Mouse (Mus musculus) midbrain, embryonic 15.5 days (tissue): ENCODE data around the gene Dpp6. TPM values are rescaled to one million over a fixed set of nuclear protein-coding genes. Genes with fewer than 3 reads are reported as not detected.

Source experiments
- ATAC-seq: fragments of 200-750 bp; cut with Nextera tagmentation; replicated peaks from 2 replicates; pipeline ENCODE4 v1.8.0; 2017; ENCODE audit warnings: moderate TSS enrichment
- H3K27ac ChIP-seq: fragments of 300-500 bp; sonication (generic); 2 replicates; pipeline ENCODE4 v1.5.1; 2015; ENCODE audit warnings: mild to moderate bottlenecking, inconsistent platforms
- H3K27me3 ChIP-seq: fragments of 300-500 bp; sonication (generic); replicated peaks from 2 replicates; pipeline ENCODE4 v1.6.1; 2015; ENCODE audit warnings: inconsistent platforms
- H3K36me3 ChIP-seq: fragments of 300-500 bp; sonication (generic); replicated peaks from 2 replicates; pipeline ENCODE4 v1.6.1; 2015; ENCODE audit warnings: inconsistent platforms
- H3K4me1 ChIP-seq: fragments of 300-500 bp; sonication (generic); 2 replicates; pipeline ENCODE4 v1.6.1; 2015; ENCODE audit warnings: inconsistent platforms
- H3K4me2 ChIP-seq: fragments of 300-500 bp; sonication (generic); 2 replicates; pipeline ENCODE4 v1.6.1; 2015; ENCODE audit warnings: inconsistent platforms, mild to moderate bottlenecking, moderate library complexity
- H3K4me3 ChIP-seq: fragments of 300-500 bp; sonication (generic); 2 replicates; pipeline ENCODE4 v1.5.1; 2015; ENCODE audit warnings: mild to moderate bottlenecking, inconsistent platforms
- H3K9ac ChIP-seq: fragments of 300-500 bp; sonication (generic); 2 replicates; pipeline ENCODE4 v1.6.1; 2015; ENCODE audit warnings: mild to moderate bottlenecking, inconsistent platforms
- H3K9me3 ChIP-seq: fragments of 300-500 bp; sonication (generic); 2 replicates; pipeline ENCODE4 v1.6.1; 2016; ENCODE audit warnings: inconsistent platforms
- WGBS: fragments of 180-500 bp; shearing (Covaris S2); methylation state at CpG from one replicate; pipeline ENCODE4 v1.1.7; 2015; ENCODE audit warnings: mixed read lengths; 5-methylcytosine and 5-hydroxymethylcytosine counted together
- polyA plus RNA-seq: library from polyadenylated mRNA; unstranded; fragments of >200 nt; fragmentation: Nextera tagmentation; extraction: Ambion mirVana; gene quantifications from 2 replicates; pipeline ENCODE4 v1.2.1, GENCODE M21; 2015

Gene Dpp6
- polyA plus RNA-seq, 1 experiment from 2014 or later = 88.3 TPM

DNA sequence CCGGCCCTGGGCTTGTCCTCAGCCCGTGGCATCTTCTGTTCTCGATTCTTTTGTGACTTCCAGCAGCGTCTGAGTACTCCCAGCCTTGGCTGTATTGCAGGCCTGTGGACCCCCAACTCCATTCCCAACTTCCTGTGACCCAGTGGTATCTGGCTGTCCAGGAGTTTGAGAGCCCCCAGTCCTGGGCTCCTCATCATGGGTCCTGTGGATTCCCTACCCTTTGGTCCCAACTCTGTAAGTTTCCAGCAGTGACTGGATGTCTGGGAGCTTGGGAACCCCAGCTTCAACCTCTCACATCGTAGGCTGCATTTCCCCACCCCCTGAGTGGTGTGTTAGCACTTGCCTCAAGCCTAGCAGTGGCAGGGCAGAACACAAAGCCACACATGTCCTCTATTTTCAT is 220.8 kb downstream of the Dpp6 start:
- Histone ChIP-seq H3K4me3 (no peak overlapping the region), H3K9me3 (no peaks in the 10 kb centered on the region), H3K27ac (no peak overlapping the region), H3K9ac (no peak overlapping the region), H3K27me3 (no peaks in the 10 kb centered on the region), H3K4me1 (no peaks in the 10 kb centered on the region), H3K4me2 (no peak overlapping the region), H3K36me3 (no peaks in the 10 kb centered on the region)
- no peak for ATAC-seq
- WGBS = 63% methylated on average over 5 of the region's 5 CpGs

DNA sequence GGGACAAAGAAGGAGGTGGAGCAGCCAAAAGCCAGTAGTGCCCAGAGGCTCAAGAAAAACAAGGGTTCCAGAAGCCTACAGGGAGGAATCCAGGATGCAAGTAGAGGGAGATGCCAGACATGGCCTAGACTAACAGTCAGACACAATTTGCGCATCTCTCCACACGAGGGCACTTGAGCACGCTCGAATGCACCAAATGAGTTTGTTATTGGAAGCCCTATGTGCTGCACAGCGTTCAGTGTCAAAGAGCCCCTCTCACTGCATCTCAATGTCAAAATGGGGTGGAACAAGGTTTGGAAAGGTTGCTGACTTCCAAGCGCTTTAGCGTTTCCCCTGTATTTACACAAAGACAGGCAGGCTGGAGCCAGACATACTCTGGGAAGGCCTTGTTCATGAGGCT is 231.2 kb downstream of the Dpp6 start:
- Histone ChIP-seq H3K9ac (no peak overlapping the region), H3K4me2 (no peak overlapping the region), H3K27ac (peak overlapping the region; percentile 77; the same call in 1 of the 2 replicates), H3K4me1 (peaks cover 20% of the 10 kb centered on the region), H3K27me3 (no peaks in the 10 kb centered on the region), H3K9me3 (no peaks in the 10 kb centered on the region), H3K36me3 (no peaks in the 10 kb centered on the region), H3K4me3 (no peak overlapping the region)
- peak; percentile 76 for ATAC-seq
- WGBS = 18% methylated on average over 7 of the region's 7 CpGs

DNA sequence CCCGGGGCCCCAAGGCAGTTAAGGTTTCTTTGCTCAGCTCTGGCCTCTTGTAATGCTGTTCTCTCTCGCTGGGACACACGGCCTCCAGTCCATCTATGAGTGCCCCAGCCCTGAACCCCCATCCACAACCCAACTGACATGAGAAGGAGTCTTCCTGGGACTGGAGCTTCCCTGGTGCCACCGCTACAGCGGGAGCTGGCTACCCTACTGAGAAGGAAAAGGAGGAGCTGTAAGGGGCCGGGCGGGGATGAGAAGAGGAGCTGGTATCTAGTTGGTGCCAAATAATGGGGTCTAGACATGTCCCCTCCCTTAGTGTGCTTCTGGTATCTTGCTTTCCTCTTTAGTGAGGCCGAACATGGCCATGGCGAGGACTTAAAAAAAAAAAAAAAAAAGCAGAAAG is 231.9 kb downstream of the Dpp6 start:
- Histone ChIP-seq H3K4me1 (peaks cover 20% of the 10 kb centered on the region), H3K4me3 (peak overlapping the region; percentile 61), H3K36me3 (no peaks in the 10 kb centered on the region), H3K27ac (peak overlapping the region; percentile 77), H3K27me3 (no peaks in the 10 kb centered on the region), H3K9me3 (no peaks in the 10 kb centered on the region), H3K9ac (peak overlapping the region; percentile 75), H3K4me2 (peak overlapping the region; percentile 86)
- WGBS = 10% methylated on average over 8 of the region's 9 CpGs
- peak; percentile 50 for ATAC-seq

DNA sequence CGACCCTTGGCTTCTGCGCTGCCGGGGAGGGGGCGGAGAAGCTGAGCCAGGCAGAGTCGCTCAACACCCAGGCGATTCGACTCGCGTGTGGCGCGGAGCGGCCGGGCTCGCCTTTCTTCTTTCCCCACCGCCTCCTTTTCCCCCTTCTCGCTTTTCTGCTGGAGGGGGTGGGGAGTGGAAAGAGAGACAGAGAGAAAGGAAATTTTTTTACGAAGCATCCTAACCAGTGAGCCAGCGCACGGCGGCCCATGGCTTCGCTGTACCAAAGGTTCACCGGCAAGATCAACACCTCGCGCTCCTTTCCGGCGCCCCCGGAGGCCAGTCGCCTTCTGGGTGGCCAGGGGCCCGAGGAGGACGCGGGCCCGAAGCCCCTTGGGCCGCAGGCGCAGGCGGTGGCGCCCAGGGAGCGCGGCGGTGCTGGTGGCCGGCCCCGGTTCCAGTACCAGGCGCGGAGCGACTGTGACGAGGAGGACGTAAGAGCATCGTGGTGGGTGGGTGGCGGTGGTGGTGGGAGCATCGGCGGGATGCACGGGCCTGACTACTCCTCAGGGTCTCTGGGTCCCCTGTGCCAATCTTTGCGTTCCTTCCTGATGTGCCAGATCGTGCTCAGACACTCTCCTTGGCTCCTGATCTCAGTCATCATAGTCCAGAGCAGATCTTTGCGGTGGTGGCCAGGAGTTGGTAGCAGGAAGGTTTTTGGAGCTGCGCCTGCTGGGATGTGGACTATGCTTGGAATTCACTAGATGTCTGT is 232.5 kb downstream of the Dpp6 start:
- peaks cover 20% of the 10 kb centered on the region for H3K4me1 ChIP-seq
- WGBS = under 1% methylated on average over 54 of the region's 55 CpGs
- peak overlapping the region; percentile 86 for H3K4me2 ChIP-seq
- peak overlapping the region; percentile 61 for H3K4me3 ChIP-seq
- no peaks in the 10 kb centered on the region for H3K36me3 ChIP-seq
- H3K27me3 ChIP-seq = no peaks in the 10 kb centered on the region
- peak overlapping the region; percentile 77 for H3K27ac ChIP-seq
- H3K9me3 ChIP-seq = no peaks in the 10 kb centered on the region
- peak overlapping the region; percentile 75 for H3K9ac ChIP-seq
- peak; percentile 77 for ATAC-seq

DNA sequence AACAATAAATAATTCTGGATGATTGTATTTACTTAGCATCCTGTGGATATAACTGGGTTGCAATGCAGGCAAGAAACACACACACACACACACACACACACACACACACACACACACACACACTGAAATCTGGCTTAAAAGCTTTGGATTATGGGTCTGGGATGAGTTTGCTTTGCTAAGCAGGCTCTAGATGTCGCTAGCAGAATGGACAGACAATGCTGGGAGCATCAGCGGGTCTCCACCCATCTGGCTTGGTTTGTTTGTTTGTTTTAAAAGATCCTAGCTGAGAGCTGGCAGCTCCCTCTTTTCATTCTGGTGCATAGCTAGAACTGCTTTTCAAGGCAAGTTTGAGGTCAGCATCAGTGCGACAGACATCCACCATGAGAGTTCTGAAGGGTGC is 234.2 kb downstream of the Dpp6 start:
- 37% methylated on average over 3 of the region's 3 CpGs for WGBS
- Histone ChIP-seq H3K4me1 (peaks cover 20% of the 10 kb centered on the region), H3K27me3 (no peaks in the 10 kb centered on the region), H3K4me3 (peak overlapping the region; percentile 19; the same call in 1 of the 2 replicates), H3K9me3 (no peaks in the 10 kb centered on the region), H3K9ac (no peak overlapping the region), H3K36me3 (no peaks in the 10 kb centered on the region), H3K27ac (peak overlapping the region; percentile 56; the same call in 1 of the 2 replicates), H3K4me2 (peak overlapping the region; percentile 86)
- ATAC-seq = no peak

DNA sequence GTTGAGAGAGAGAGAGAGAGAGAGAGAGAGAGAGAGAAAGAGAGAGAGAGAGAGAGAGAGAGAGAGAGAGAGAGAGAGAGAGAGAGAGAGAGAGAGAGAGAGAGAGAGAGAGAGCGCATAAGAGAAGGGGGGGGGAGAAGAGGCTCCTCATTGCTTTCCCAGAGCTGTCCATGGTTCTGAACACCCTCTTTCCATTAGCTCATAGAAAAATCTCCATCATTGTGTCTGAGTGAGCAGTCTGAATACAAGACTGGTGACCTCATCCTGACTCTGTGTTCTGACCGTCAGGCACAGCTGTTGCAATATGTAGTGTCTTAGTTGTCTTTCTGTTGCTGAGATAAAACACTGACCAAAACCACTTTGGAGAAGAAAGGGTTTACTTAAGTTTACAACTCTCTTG is 235.4 kb downstream of the Dpp6 start:
- no peaks in the 10 kb centered on the region for H3K36me3 ChIP-seq
- H3K4me1 ChIP-seq = peaks cover 20% of the 10 kb centered on the region
- WGBS = 20% methylated on average over 2 of the region's 2 CpGs
- no peak overlapping the region for H3K27ac ChIP-seq
- no peak overlapping the region for H3K4me2 ChIP-seq
- H3K4me3 ChIP-seq = no peak overlapping the region
- no peak overlapping the region for H3K9ac ChIP-seq
- ATAC-seq = no peak
- H3K27me3 ChIP-seq = no peaks in the 10 kb centered on the region
- no peaks in the 10 kb centered on the region for H3K9me3 ChIP-seq

DNA sequence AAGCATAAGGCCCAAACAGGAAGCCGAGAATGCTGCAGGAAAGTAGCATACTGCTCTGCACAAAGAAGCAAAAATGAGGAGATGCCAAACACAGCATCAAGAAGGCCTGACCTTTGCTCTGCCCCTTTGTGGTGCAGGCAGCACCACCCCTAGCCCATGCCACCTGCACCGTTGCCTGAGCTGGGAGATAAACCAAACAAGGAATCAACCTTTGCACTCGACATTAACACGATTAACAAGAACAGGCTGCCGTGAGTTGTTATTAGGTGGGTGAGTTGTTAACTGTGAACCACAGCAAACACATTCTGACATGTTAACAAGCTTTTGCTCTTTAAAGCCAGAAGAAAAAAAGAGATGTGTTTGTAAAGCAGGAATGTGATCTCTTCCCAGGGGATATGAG is 239.4 kb downstream of the Dpp6 start:
- no peak for ATAC-seq
- Histone ChIP-seq H3K9me3 (no peaks in the 10 kb centered on the region), H3K9ac (no peak overlapping the region), H3K36me3 (no peaks in the 10 kb centered on the region), H3K27ac (no peak overlapping the region; the same call in 1 of the 2 replicates), H3K4me1 (peaks cover 10% of the 10 kb centered on the region), H3K4me2 (no peak overlapping the region), H3K4me3 (no peak overlapping the region), H3K27me3 (no peaks in the 10 kb centered on the region)
- 64% methylated on average over 5 of the region's 5 CpGs for WGBS

DNA sequence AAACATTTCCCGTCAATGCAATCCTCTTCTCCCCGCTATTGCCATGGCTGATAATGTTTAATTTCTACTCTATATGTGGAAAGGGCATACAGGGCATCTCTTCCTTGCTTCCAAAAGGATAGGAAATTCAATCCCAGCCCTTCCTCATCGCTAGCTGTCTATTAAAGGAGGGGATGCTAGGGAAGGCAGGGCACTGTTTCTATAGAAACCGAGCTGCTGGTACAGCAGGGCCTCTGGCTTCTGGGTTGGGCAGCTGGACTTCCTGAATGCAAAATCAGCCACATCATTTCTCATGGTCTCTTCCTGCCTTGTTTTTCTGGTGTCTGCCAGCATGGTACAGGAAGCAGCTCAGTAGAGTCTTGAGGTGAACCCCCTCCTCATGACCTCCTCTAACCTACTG is 243.1 kb downstream of the Dpp6 start:
- Histone ChIP-seq H3K4me1 (peaks cover 10% of the 10 kb centered on the region), H3K9ac (no peak overlapping the region), H3K27ac (peak overlapping the region; percentile 35; the same call in 1 of the 2 replicates), H3K4me3 (no peak overlapping the region), H3K4me2 (no peak overlapping the region), H3K9me3 (no peaks in the 10 kb centered on the region), H3K36me3 (no peaks in the 10 kb centered on the region), H3K27me3 (no peaks in the 10 kb centered on the region)
- 53% methylated on average over 4 of the region's 4 CpGs for WGBS
- ATAC-seq = peak; percentile 72

DNA sequence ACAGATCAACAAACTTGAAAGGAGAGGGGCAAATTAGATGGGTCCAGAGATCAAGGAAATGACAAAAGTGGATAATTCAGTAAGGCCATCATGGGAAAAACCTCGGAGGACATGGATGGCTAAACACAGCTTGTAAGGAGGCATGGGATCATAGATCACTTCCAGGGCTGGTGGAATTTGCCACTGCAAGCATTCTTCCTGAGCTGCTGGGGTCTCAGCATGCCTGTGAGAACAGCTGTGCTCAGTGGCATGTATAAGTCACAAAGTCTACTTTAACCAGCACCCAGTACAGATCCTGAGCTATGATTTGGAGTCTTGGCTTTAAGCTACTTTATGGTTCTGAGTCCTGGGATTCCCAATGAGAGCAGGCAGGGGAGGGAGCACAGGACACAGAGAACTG is 246.9 kb downstream of the Dpp6 start:
- no peaks in the 10 kb centered on the region for H3K9me3 ChIP-seq
- 57% methylated on average over 1 of the region's 1 CpGs for WGBS
- peaks cover 10% of the 10 kb centered on the region for H3K4me1 ChIP-seq
- H3K36me3 ChIP-seq = no peaks in the 10 kb centered on the region
- ATAC-seq = no peak
- H3K4me2 ChIP-seq = no peak overlapping the region
- H3K9ac ChIP-seq = no peak overlapping the region
- no peak overlapping the region for H3K4me3 ChIP-seq
- H3K27ac ChIP-seq = no peak overlapping the region
- no peaks in the 10 kb centered on the region for H3K27me3 ChIP-seq

DNA sequence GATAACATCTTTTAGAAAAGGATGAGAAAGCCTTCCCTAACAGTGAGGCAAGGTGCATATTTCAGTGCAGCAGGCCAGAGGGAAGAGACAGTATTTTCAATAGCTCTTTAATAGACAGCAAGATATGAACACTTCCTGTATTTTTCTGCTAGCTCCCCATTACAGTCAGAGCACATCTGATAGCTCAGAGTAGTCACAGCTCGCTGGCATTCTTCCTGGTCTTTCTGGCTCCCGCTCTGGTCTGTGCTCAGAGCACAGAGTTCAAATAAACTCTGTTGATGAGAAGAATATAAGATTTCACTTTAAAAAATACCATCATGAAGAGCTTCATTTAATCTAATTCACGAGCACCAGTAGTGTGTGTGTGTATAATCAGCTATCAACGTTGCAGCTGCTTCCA is 249.8 kb downstream of the Dpp6 start:
- ATAC-seq = no peak

DNA sequence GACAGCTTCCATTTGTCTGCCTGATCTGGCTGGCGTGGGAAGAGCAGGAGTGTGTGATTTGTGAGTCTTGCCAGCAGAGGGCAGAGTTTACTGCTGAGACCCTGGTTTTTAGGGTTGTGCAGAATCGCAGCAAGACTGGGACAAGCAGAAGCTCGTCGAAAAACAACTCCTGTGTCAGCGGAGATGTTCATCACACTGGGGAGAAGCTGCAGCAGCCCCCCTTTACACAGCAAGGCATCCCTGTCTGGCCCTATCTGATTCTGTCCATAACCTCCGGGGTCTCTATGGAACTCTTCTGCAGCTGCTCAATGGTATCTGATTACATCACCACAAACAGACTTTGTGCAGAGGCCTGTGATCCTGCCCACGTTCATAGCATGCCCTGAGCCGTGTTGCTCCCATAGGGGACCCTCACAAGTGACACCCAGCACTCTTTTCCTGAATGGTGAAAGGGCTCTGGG is 258.2 kb downstream of the Dpp6 start:
- Histone ChIP-seq H3K4me1 (peaks cover 7% of the 10 kb centered on the region; the same call in 1 of the 2 replicates), H3K9ac (no peak overlapping the region), H3K36me3 (no peaks in the 10 kb centered on the region), H3K4me2 (no peak overlapping the region), H3K27ac (no peak overlapping the region), H3K27me3 (no peaks in the 10 kb centered on the region), H3K9me3 (no peaks in the 10 kb centered on the region), H3K4me3 (no peak overlapping the region)
- peak; percentile 76 for ATAC-seq
- 20% methylated on average over 8 of the region's 8 CpGs for WGBS

More for the DNA sequence above, 249.8 kb downstream of the Dpp6 start:
- Histone ChIP-seq H3K4me2 (no peak overlapping the region), H3K4me1 (no peaks in the 10 kb centered on the region), H3K4me3 (no peak overlapping the region), H3K27ac (no peak overlapping the region), H3K27me3 (no peaks in the 10 kb centered on the region), H3K9me3 (no peaks in the 10 kb centered on the region), H3K36me3 (no peaks in the 10 kb centered on the region), H3K9ac (no peak overlapping the region)
- WGBS = 68% methylated on average over 4 of the region's 4 CpGs

DNA sequence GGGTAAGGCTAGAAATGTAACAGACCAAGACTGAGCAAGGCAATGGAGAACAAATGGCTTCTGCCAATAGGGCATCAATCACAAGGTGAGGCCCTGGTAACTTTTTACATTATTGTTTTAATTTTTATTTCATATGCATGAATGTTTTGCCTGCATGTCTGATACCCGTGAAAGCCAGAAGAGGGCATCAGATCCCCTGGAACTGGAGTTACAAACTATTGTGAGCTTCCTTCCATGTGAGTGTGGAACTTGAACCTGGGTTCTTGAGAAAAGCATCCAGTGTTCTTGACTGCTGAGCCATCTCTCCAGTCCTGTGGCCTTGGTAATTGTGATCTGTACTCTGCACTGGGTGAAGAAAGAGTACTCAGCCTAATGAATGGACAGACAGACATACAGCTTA is 259.0 kb downstream of the Dpp6 start:
- Histone ChIP-seq H3K4me3 (no peak overlapping the region), H3K4me2 (no peak overlapping the region), H3K4me1 (peaks cover 7% of the 10 kb centered on the region; the same call in 1 of the 2 replicates), H3K9me3 (no peaks in the 10 kb centered on the region), H3K9ac (no peak overlapping the region), H3K27me3 (no peaks in the 10 kb centered on the region), H3K27ac (no peak overlapping the region), H3K36me3 (no peaks in the 10 kb centered on the region)
- WGBS = 42% methylated on average over 1 of the region's 1 CpGs
- ATAC-seq = no peak

DNA sequence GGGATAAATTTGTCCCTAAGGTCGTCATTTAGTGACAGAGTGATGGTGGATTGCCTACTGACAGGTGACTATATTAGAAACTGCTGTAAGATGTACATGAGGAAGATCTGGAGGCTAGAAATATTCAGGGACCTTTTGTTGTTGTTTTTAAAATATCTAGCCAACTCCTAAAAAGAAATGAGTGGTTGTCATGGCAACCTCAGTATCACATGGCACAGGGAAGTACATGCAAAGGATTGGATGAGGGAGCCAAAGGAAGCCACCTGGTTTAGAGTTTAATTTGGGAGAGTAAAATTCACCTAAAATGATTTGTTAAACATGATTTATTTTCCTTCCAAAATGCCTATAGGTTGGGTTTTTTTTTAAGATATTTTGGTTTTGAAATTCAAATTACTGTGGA is 260.8 kb downstream of the Dpp6 start:
- Histone ChIP-seq H3K9ac (no peak overlapping the region), H3K4me1 (peaks cover 11% of the 10 kb centered on the region; the same call in 1 of the 2 replicates), H3K4me3 (no peak overlapping the region), H3K27ac (no peak overlapping the region), H3K9me3 (no peaks in the 10 kb centered on the region), H3K4me2 (no peak overlapping the region), H3K36me3 (no peaks in the 10 kb centered on the region), H3K27me3 (no peaks in the 10 kb centered on the region)
- WGBS = 69% methylated on average over 1 of the region's 1 CpGs
- ATAC-seq = no peak
